Mouse (Mus musculus): ENCODE results near the gene Uqcrc1. TPM values are rescaled to one million over a fixed set of nuclear protein-coding genes. Genes with fewer than 3 reads are reported as not detected.

Gene Uqcrc1
- polyA plus RNA-seq (2016; fragmentation: Nextera tagmentation; extraction: Ambion mirVana): 561 and 562 TPM in 2 replicates

DNA sequence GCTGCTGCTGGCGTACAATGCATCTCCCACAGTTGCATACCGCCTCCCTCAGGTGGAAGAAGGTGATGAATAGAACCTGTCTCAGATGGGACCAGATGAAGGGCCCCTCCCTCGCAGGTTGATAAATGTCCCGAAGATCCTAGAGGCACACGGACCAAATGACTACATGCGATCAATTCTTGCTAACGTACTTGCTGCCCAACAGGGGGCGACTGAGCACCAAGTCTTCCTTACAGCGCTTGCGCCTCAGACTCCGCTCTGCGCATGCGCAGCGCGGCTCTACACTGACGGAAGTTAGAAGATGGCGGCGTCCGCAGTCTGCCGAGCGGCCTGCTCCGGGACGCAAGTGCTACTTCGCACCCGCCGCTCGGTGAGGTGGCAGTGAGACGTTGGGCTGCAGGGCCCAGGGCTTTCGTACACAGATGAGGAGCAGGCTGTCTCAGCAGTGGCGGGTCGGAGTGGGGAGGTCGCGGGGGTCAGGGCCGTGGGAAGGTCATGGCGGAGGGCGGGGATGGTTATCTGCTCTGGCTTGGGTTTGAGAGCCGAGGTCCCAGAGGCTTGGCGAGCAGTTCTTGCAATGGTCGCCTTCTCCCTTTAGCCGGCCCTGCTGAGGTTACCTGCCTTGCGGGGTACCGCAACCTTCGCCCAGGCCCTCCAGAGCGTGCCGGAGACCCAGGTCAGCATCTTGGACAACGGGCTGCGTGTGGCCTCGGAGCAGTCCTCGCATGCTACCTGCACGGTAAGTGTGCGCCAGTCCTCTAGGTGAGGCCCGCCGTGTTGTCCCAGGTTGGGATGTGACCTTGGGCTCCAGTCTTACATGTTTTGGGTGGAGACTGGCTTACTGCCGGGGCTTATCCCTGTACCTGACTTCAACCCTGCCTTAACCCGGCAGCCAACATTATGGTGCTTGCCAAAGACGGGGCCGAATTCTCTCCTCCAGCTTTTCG is at the start of gene Uqcrc1:
TSS of gene Uqcrc1 (plus strand) at position 216 of the 947 bp plus-strand sequence.
- Histone ChIP-seq H3K4me3 (peak within 1 kb of the TSS; percentile 71), H3K36me3 (peaks cover 40% of the 10 kb centered on the region), H3K27ac (peak within 1 kb of the TSS; percentile 89), H3K27me3 (ENCODE audit: low read depth, poor library complexity, severe bottlenecking) (no peaks in the 10 kb centered on the region), H3K9me3 (replicated peaks) (no peaks in the 10 kb centered on the region), H3K4me1 (peaks cover 9% of the 10 kb centered on the region)
- peak; percentile 96 for DNase-seq (ENCODE audit: low spot score)
- 1% methylated on average over 58 of the region's 58 CpGs for WGBS

DNA sequence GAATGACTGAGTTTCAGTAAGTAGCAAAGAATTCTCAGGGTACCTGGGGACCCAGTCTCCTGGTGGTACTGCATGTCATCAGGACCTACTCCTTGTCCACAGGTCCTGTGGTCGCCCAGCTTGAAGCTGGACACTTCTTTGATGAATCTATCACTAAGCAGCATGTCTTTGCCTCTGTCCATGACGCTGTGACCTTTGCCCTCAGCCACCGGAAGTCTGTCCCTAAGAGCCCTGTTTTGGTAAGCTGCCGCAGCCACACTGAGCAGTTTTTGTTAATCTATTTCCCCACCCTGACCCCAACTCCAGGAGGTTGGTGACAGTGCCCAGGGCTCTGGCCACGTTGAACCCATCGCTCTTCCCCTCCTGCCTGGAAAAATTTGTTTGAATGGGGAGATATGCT is 24.1 kb upstream of the Uqcrc1 start:
- H3K27ac ChIP-seq: no peak overlapping the region
- H3K4me1 ChIP-seq: no peaks in the 10 kb centered on the region
- H3K9me3 ChIP-seq (replicated peaks): no peaks in the 10 kb centered on the region
- no peak overlapping the region for H3K4me3 ChIP-seq
- DNase-seq (ENCODE audit: low spot score): no peak
- 75% methylated on average over 6 of the region's 6 CpGs for WGBS
- H3K36me3 ChIP-seq: no peaks in the 10 kb centered on the region; the same call in 1 of the 2 replicates
- no peaks in the 10 kb centered on the region for H3K27me3 ChIP-seq (ENCODE audit: low read depth, poor library complexity, severe bottlenecking)

DNA sequence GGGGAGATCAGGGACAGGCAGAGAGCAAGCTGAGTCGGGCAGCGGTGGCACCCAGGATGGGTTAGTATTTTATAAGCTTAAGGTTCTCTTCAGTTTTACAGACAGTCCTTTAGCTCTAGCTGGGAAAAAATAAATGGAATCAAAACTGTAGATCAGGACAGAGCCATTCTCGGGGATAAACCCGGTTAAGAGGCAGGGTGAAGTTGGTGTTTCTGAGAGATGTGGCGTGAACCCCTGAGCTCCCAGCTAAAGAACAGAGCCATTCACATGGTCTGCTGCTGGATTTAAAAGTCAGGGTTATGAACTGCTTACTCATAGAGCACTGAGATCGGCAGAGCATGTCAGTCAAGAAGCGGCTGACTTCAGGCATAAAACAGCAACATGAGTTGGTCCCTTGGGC is 23.3 kb upstream of the Uqcrc1 start:
- H3K27ac ChIP-seq: no peak overlapping the region
- 88% methylated on average over 7 of the region's 7 CpGs for WGBS
- H3K27me3 ChIP-seq (ENCODE audit: low read depth, poor library complexity, severe bottlenecking): no peaks in the 10 kb centered on the region
- no peak for DNase-seq (ENCODE audit: low spot score)
- H3K9me3 ChIP-seq (replicated peaks): no peaks in the 10 kb centered on the region
- H3K4me1 ChIP-seq: no peaks in the 10 kb centered on the region
- H3K36me3 ChIP-seq: no peaks in the 10 kb centered on the region; the same call in 1 of the 2 replicates
- H3K4me3 ChIP-seq: no peak overlapping the region

DNA sequence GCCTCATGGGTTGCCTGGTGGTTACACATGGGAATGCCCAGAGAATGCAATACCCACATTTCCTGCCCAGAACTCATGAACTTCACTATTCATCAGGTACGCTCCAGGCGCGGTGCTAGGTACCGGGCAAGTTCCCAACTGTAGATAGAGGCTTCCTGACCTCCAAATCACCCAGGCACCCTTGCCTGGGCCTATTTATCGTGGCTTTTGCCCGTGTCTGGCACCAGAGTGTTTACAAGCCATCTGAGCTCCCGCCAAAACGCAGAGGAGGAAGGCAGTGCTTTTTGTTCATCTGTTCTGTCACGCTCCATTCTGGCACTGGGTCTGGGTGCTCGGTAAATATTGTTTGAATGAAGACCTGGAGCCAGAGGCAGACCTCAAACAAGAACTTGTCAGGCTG is 22.8 kb upstream of the Uqcrc1 start:
- H3K4me1 ChIP-seq: no peaks in the 10 kb centered on the region
- DNase-seq (ENCODE audit: low spot score): no peak
- no peak overlapping the region for H3K27ac ChIP-seq
- 82% methylated on average over 10 of the region's 10 CpGs for WGBS
- no peaks in the 10 kb centered on the region for H3K9me3 ChIP-seq (replicated peaks)
- no peaks in the 10 kb centered on the region for H3K27me3 ChIP-seq (ENCODE audit: low read depth, poor library complexity, severe bottlenecking)
- no peaks in the 10 kb centered on the region; the same call in 1 of the 2 replicates for H3K36me3 ChIP-seq
- no peak overlapping the region for H3K4me3 ChIP-seq

DNA sequence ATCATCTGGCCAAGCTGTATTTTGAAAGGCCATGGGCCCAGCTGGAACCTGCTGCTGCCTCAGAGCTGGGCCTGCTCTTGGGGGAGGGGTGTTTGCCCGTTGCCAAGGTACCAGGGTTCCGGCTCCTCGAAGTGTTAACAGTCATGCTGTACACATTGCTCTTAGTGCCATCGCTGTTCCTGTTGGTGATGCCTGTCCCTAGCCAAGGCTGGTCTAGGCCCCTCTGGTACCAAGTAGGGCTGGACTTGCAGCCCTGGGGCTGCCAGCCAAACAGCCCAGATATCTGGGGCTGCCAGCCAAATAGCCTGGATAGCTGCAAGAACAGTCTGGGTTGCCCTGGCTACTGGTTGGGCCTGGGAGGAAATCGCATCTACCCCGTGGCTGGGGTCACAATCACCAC is 21.9 kb upstream of the Uqcrc1 start, which contains the start of gene Tmem89:
TSS of gene Tmem89 (plus strand) at position 129 of the 400 bp plus-strand sequence.
- Histone ChIP-seq H3K27ac (no peak within 1 kb of the TSS), H3K36me3 (no peaks in the 10 kb centered on the region; the same call in 1 of the 2 replicates)

DNA sequence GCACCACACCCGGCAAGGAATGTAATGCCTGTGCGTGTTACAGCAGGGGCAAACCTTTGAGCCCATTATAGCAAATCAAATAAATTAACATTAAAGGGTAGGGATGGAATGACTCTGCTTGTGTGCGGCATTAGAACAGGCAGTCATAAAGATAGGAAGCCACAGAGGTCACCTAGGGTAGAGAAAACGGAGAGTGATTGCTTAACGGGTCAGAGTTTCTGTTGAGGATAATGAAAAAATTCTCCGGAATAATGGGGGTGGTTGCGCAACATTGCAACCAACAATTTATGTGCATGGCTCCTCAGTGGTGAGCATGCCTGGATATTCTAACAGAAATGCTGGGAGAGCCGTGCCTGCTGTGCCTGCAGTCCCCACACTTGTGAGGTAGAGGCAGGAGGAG is 10.5 kb upstream of the Uqcrc1 start:
- no peaks in the 10 kb centered on the region for H3K36me3 ChIP-seq
- no peaks in the 10 kb centered on the region for H3K9me3 ChIP-seq (replicated peaks)
- no peaks in the 10 kb centered on the region for H3K27me3 ChIP-seq (ENCODE audit: low read depth, poor library complexity, severe bottlenecking)
- no peak overlapping the region for H3K4me3 ChIP-seq
- 68% methylated on average over 8 of the region's 8 CpGs for WGBS
- no peak overlapping the region for H3K27ac ChIP-seq
- DNase-seq (ENCODE audit: low spot score): no peak
- peaks cover 12% of the 10 kb centered on the region for H3K4me1 ChIP-seq

More for the DNA sequence above, 21.9 kb upstream of the Uqcrc1 start, which contains the start of gene Tmem89:
- no peak within 1 kb of the TSS for H3K4me3 ChIP-seq
- no peaks in the 10 kb centered on the region for H3K9me3 ChIP-seq (replicated peaks)
- H3K27me3 ChIP-seq (ENCODE audit: low read depth, poor library complexity, severe bottlenecking): no peaks in the 10 kb centered on the region
- WGBS: 79% methylated on average over 6 of the region's 6 CpGs
- H3K4me1 ChIP-seq: no peaks in the 10 kb centered on the region
- DNase-seq (ENCODE audit: low spot score): no peak

DNA sequence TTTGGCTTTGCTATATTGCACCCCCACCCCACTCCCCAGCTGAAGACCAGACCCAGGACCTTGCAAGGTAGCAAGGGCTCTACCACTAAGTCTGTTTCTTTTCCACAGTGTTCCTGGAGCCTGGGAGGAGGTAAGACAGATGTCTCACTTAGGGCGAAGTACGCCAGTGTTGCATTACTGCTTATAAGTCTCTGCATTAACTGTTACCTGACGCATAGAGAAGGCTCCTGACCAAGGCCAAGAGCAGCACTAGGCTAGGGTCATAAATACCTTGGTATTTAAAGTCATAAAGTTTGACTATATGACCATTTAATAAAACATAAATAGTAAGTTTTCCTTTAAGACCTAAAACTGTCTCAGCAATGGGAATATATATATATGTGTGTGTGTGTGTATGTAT is 8.0 kb upstream of the Uqcrc1 start:
- H3K4me1 ChIP-seq: peaks cover 10% of the 10 kb centered on the region
- 82% methylated on average over 3 of the region's 3 CpGs for WGBS
- H3K27ac ChIP-seq: no peak overlapping the region
- no peaks in the 10 kb centered on the region for H3K36me3 ChIP-seq
- H3K4me3 ChIP-seq: no peak overlapping the region
- no peaks in the 10 kb centered on the region for H3K27me3 ChIP-seq (ENCODE audit: low read depth, poor library complexity, severe bottlenecking)
- H3K9me3 ChIP-seq (replicated peaks): no peaks in the 10 kb centered on the region
- no peak for DNase-seq (ENCODE audit: low spot score)

DNA sequence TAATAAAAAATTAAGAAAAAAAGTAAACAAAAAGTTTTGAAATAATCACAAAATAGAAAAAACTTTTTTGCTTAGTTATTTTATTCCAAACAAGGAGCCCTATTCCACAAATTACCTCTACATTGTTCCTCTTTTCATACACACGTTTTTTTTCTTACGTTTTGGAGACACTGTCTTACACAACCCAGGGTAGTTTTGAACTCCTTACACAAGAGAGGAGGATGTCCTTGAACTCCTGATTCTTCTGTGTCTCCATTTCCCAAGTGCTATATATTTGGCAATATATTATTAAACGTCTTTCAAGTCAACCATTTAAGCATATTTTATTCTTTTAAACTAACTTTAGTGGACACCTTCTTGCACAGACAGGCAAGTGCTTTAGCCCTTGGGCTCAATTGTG is 442 bp upstream of the Uqcrc1 start:
- WGBS: 18% methylated on average over 3 of the region's 3 CpGs
- peaks cover 9% of the 10 kb centered on the region for H3K4me1 ChIP-seq
- no peaks in the 10 kb centered on the region for H3K9me3 ChIP-seq (replicated peaks)
- no peak for DNase-seq (ENCODE audit: low spot score)
- peaks cover 33% of the 10 kb centered on the region for H3K36me3 ChIP-seq
- peak overlapping the region; percentile 71 for H3K4me3 ChIP-seq
- peak overlapping the region; percentile 89; the same call in 1 of the 2 replicates for H3K27ac ChIP-seq
- no peaks in the 10 kb centered on the region for H3K27me3 ChIP-seq (ENCODE audit: low read depth, poor library complexity, severe bottlenecking)

DNA sequence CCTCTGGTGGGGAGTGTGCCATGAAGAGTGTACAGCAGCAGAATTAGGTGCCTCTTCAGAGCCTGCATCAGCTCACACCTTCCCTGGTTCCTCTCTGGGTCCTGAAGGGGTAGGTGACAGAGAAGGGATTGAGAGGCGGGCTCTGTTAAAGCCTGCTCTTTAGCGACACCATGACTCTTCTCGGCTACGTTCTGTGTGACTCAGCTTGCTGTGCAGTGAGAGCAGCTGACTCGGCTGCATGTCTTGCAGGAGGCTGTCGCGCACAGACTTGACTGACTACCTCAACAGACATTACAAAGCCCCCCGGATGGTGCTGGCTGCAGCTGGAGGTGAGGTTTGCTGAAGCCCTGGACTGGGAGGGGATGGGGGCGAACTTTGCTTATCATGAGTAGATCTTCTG is 8.7 kb downstream of the Uqcrc1 start:
- 85% methylated on average over 9 of the region's 9 CpGs for WGBS
- H3K27me3 ChIP-seq (ENCODE audit: low read depth, poor library complexity, severe bottlenecking): no peaks in the 10 kb centered on the region
- H3K27ac ChIP-seq: no peak overlapping the region
- no peak overlapping the region for H3K4me3 ChIP-seq
- H3K4me1 ChIP-seq: peaks cover 21% of the 10 kb centered on the region
- peaks cover 98% of the 10 kb centered on the region for H3K36me3 ChIP-seq
- DNase-seq (ENCODE audit: low spot score): no peak
- H3K9me3 ChIP-seq (replicated peaks): no peaks in the 10 kb centered on the region

DNA sequence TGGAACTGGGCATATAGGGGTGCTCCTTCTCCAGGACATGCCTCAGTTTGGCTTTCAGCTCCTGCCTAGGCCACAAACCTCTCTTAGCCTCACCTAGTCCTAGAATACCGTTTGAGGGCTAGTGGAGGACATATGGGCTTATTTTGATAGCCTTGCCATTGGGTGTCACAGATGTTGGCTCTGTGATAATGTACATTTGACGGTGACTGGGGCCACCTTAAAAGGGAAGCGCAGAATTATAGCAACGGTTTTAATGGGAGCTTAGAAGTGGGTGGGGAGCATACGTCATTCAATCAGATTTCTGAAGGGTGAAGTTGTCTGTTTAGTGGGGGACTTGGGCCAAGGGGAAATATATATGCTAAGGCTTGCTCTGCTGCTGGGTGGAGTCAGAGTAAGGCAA is 9.2 kb downstream of the Uqcrc1 start:
- WGBS: 90% methylated on average over 5 of the region's 5 CpGs

DNA sequence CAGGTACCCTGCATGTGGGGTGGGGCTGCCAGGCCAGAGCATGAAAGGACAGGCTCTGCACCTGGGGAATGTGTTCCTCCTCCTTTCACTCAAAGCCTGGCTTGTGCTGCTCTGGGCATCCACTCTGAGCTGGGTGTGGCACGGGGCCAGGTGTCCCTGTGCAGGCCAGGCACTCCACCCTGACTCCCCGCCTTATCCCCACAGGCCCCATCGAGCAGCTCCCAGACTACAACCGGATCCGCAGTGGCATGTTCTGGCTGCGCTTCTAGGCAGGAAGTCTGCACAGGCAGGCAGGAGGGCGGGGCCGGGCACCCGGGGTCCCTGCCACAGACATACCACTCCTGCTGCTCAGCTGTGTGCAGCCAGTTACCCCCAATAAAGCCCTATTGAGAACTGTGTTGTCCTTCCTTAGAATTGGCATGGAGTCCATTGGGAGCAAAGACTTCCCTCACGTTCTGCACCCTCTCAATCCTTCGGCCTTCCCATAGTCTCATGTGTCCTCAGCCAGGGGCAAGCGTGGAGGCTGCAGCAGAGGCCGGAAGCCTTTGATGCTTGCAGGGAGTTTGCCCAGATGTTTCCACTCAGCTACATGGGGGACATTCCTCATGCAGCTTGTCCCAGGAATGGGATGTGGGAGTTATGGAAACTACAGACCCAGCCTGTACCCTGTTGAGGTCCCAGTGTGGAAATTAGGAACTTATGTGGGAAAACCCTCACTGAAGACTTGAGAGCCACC is 13.0 kb downstream of the Uqcrc1 start:
- DNase-seq (ENCODE audit: low spot score): peak; percentile 81
- peaks cover 48% of the 10 kb centered on the region for H3K4me1 ChIP-seq
- H3K4me3 ChIP-seq: peak overlapping the region; percentile 19
- 58% methylated on average over 13 of the region's 13 CpGs for WGBS
- H3K9me3 ChIP-seq (replicated peaks): no peaks in the 10 kb centered on the region
- H3K36me3 ChIP-seq: peaks cover 72% of the 10 kb centered on the region
- peaks cover 26% of the 10 kb centered on the region for H3K27me3 ChIP-seq (ENCODE audit: low read depth, poor library complexity, severe bottlenecking)
- H3K27ac ChIP-seq: peak overlapping the region; percentile 86

More for the DNA sequence above, 9.2 kb downstream of the Uqcrc1 start:
- no peak overlapping the region for H3K4me3 ChIP-seq
- peaks cover 98% of the 10 kb centered on the region for H3K36me3 ChIP-seq
- no peak for DNase-seq (ENCODE audit: low spot score)
- no peak overlapping the region for H3K27ac ChIP-seq
- no peaks in the 10 kb centered on the region for H3K27me3 ChIP-seq (ENCODE audit: low read depth, poor library complexity, severe bottlenecking)
- H3K4me1 ChIP-seq: peaks cover 25% of the 10 kb centered on the region
- no peaks in the 10 kb centered on the region for H3K9me3 ChIP-seq (replicated peaks)

DNA sequence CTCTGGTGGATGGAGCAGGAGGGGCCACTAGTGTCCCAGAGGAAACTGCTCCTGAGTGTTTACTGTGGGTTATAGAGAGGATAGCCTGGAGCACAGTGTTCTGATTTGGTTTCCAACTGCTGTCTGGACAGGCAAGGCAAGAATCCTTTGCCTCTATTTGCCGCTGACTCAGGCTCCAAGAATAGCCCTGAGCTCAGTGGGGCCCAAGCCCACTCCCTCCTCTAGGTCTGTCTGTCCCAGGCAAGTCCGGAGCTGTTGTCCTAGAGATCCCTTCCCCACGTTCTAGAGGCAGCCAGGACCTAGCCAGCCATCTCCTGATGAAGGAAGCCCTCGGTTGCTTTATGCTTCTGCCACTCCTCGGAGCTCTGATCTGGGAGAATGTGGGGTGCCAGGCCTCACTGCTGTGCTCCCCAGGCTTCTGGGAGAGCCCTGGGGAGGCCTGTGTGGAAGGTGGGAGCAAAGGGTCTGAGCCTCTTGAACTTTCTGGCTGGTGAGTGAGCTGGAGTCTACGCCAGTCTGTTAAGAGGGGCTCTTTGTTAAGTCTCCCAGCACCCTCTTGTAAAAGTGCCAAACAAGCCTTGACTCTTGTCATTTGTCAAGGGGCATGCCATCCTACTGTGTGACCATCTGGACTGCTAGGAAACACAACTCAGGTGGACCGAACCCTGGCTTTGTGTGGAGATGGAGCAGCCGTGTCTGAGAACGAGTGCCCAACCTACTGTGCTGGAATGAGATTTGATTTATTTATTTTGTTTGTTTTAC is 13.7 kb downstream of the Uqcrc1 start:
- 88% methylated on average over 9 of the region's 9 CpGs for WGBS
- Histone ChIP-seq H3K9me3 (replicated peaks) (no peaks in the 10 kb centered on the region), H3K36me3 (peaks cover 65% of the 10 kb centered on the region), H3K4me1 (peaks cover 48% of the 10 kb centered on the region), H3K27ac (peak overlapping the region; percentile 86), H3K4me3 (peak overlapping the region; percentile 19; the same call in 1 of the 2 replicates), H3K27me3 (ENCODE audit: low read depth, poor library complexity, severe bottlenecking) (peaks cover 32% of the 10 kb centered on the region)
- DNase-seq (ENCODE audit: low spot score): no peak
